Mouse (Mus musculus): ENCODE measurements around the gene Fndc7. TPM values are rescaled to one million over a fixed set of nuclear protein-coding genes. Genes with fewer than 3 reads are reported as not detected.
"Not testable (repeated sequence)": the region's sequence is repeated elsewhere in the genome, so short reads cannot be mapped to it uniquely, and the experiment has no call there.

The Fndc7 gene
- total RNA-seq, 2 experiments from 2014 or later, result 0.07 to 0.44 TPM

GRCm38 (mm10) chr3:108856386-108857123 lies 33.3 kb downstream of the Fndc7 start:
- ATAC-seq (ENCODE audit: poor library complexity, severe bottlenecking), result no peak

GRCm38 (mm10) chr3:108855864-108856263 lies 33.9 kb downstream of the Fndc7 start:
- ATAC-seq (ENCODE audit: poor library complexity, severe bottlenecking), result no peak

GRCm38 (mm10) chr3:108855371-108855770 lies 34.4 kb downstream of the Fndc7 start:
- peak; percentile 77 for ATAC-seq (ENCODE audit: poor library complexity, severe bottlenecking)

- no peak for ATAC-seq (ENCODE audit: poor library complexity, severe bottlenecking)
Measured at GRCm38 (mm10) chr3:108853266-108853665, 36.5 kb downstream of the Fndc7 start.

- no peak for ATAC-seq (ENCODE audit: poor library complexity, severe bottlenecking)
Measured at GRCm38 (mm10) chr3:108851996-108852697, 37.7 kb downstream of the Fndc7 start.

- ATAC-seq (ENCODE audit: poor library complexity, severe bottlenecking), result no peak
Measured at GRCm38 (mm10) chr3:108851554-108851953, 38.3 kb downstream of the Fndc7 start.

GRCm38 (mm10) chr3:108851075-108851474 lies 38.7 kb downstream of the Fndc7 start:
- no peak for ATAC-seq (ENCODE audit: poor library complexity, severe bottlenecking)

GRCm38 (mm10) chr3:108850506-108850905 lies 39.3 kb downstream of the Fndc7 start:
- peak; percentile 80 for ATAC-seq (ENCODE audit: poor library complexity, severe bottlenecking)

- no peak for ATAC-seq (ENCODE audit: poor library complexity, severe bottlenecking)
Measured at GRCm38 (mm10) chr3:108846616-108847015, 43.2 kb downstream of the Fndc7 start.

GRCm38 (mm10) chr3:108844521-108844920 lies 45.3 kb downstream of the Fndc7 start:
- ATAC-seq (ENCODE audit: poor library complexity, severe bottlenecking), result no peak

GRCm38 (mm10) chr3:108844026-108844425 lies 45.8 kb downstream of the Fndc7 start:
- ATAC-seq (ENCODE audit: poor library complexity, severe bottlenecking), result no peak

- ATAC-seq (ENCODE audit: poor library complexity, severe bottlenecking), result no peak
Measured at GRCm38 (mm10) chr3:108840716-108841054, 49.1 kb downstream of the Fndc7 start.

GRCm38 (mm10) chr3:108840000-108840715 lies 49.6 kb downstream of the Fndc7 start, which contains the start of gene Stxbp3:
Gene Stxbp3 (minus strand): TSS chr3:108840526.
- peak; percentile 96 for ATAC-seq (ENCODE audit: poor library complexity, severe bottlenecking)

- no peak for ATAC-seq (ENCODE audit: poor library complexity, severe bottlenecking)
Measured at GRCm38 (mm10) chr3:108839647-108839999, 50.2 kb downstream of the Fndc7 start.

- no peak for ATAC-seq (ENCODE audit: poor library complexity, severe bottlenecking)
Measured at GRCm38 (mm10) chr3:108838980-108839379, 50.8 kb downstream of the Fndc7 start.

- no peak for ATAC-seq (ENCODE audit: poor library complexity, severe bottlenecking)
Measured at GRCm38 (mm10) chr3:108836931-108837330, 52.9 kb downstream of the Fndc7 start.

GRCm38 (mm10) chr3:108833717-108834116 lies 56.1 kb downstream of the Fndc7 start:
- ATAC-seq (ENCODE audit: poor library complexity, severe bottlenecking), result not testable (repeated sequence)

- ATAC-seq (ENCODE audit: poor library complexity, severe bottlenecking), result no peak
Measured at GRCm38 (mm10) chr3:108831750-108832149, 58.1 kb downstream of the Fndc7 start.

- ATAC-seq (ENCODE audit: poor library complexity, severe bottlenecking), result no peak
Measured at GRCm38 (mm10) chr3:108830493-108830892, 59.3 kb downstream of the Fndc7 start.

GRCm38 (mm10) chr3:108815631-108816030 lies 74.2 kb downstream of the Fndc7 start:
- ATAC-seq (ENCODE audit: poor library complexity, severe bottlenecking), result no peak

GRCm38 (mm10) chr3:108810747-108811263 lies 79.0 kb downstream of the Fndc7 start:
- no peak for ATAC-seq (ENCODE audit: poor library complexity, severe bottlenecking)
